Mouse (Mus musculus) testis, adult 2 months (tissue): ENCODE data around the gene Slc35b4.

ENCODE experiments used
- CTCF ChIP-seq: fragments of 200-500 bp; IDR thresholded peaks from 2 replicates; pipeline ENCODE4 v1.5.1; 2012; ENCODE audit warnings: low read depth, mild to moderate bottlenecking, inconsistent platforms, low read length, moderate library complexity; ENCODE audit not compliant: control insufficient read depth, insufficient read depth, insufficient replicate concordance
- POLR2A ChIP-seq: fragments of 200-500 bp; IDR thresholded peaks from 2 replicates; pipeline ENCODE4 v1.6.1; 2012; ENCODE audit warnings: low read depth, mild to moderate bottlenecking, inconsistent platforms, low read length, moderate library complexity; ENCODE audit not compliant: control insufficient read depth

DNA sequence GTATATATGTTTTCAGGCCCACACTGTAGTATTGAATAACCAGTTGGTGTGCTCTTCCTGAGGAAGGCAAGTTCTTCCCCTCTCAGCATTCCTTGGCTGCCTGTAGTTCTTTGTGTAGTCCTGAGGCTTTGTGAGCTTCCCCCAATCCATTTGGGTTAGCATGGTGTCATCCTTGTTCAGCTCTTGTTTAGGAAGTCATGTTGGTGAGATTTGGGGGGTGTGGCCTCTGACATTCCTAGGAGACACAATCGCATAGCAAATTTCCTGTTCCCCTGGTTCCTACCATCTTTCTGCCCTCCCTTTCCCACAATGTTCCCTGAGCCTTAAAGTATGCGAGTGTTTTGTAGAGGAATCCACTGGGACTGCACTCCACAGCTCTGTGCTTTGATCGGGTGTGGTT is 6.4 kb upstream of the Slc35b4 start:
- TF ChIP-seq POLR2A (no peak), CTCF (no peak)
